Mouse (Mus musculus) kidney, adult 9 months (tissue): Measurements from ENCODE around the gene Zfp385c.
"Not testable (repeated sequence)": the region's sequence is repeated elsewhere in the genome, so short reads cannot be mapped to it uniquely, and the experiment has no call there.

ENCODE experiments used
- DNase-seq: peaks from one replicate; pipeline ENCODE4 v3.0.0; 2022

The Zfp385c gene

DNA sequence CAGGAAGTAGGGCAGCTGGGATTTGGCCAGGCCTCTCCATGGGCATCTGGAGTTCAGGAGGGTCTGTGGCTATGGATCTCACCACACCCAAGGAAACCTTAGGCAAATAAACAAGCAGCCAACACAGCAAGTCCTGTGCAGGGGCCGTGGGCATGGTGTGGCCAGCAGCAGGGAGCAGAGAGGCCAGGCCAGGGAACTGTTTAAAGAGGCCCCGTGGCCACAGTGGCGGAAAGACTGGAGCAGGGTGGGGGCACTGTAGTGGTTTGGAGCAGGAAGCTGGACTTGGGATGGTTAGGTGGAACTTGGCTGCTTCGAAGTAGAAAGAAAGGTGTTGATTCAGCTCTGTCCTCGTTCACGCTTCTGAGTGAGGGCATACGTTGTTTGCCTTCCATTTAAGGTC is 5.0 kb downstream of the Zfp385c start:
- no peak for DNase-seq

DNA sequence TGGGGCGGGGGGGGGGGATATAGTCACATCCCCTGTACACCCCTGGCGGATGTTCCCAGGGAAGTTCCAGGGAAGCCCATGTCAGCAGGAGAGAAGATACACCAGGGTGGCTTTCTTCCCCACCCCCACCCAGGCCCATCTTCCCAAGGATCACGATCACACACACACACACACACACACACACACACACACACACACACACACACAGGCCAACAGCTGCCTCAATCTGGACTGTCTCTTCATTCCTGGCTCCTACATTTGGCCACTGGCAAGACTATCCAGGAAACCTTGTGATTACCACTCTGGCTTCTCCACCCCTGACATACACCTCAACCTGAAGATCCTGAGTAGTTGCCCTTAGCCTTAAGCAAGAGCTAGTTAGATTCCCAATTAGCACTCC is 6.9 kb downstream of the Zfp385c start:
- DNase-seq: no peak

- no peak for DNase-seq
Observed at GRCm38 (mm10) chr11:100684084-100684483, 8.2 kb downstream of the Zfp385c start.

DNA sequence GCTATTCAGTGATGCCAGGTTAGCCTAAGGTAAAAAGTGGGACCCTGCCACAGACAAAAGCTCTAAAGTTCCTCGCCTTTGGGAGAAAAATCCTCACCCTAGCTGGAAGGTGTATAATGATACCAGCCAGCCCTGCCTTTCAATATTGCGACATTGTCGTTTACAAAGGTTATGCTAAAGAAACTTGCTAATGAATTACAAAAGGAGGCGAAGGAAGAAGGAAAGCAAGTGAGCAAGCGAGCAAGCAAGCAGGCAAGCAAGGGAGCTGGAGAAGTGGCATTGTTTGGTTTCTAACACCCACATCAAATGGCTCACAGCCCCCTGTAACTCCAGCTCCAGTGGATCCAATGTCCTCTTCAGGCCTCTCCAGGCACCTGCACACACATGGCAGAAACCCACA is 9.7 kb downstream of the Zfp385c start:
- no peak for DNase-seq

GRCm38 (mm10) chr11:100681826-100682225 is 10.4 kb downstream of the Zfp385c start:
- DNase-seq: no peak

DNA sequence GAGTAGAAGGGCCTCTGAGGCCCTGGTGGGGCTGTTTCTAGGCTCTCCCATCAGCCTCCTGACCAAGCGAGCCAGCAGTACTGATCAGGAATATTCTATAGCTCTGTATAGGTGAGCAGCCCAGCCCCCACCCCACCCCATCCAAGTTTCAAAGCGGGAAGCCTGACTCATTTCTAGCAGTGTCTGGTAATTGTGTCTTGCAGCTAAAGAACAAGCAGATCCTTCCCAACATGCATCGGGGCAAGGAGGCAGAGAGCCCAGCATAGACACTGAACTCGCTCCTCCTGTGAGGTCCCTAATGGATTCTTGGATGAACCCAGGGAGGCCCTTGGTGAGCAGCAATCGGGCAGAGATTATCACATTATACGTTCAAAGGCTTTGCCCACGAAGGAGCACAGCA is 14.4 kb downstream of the Zfp385c start:
- no peak for DNase-seq

DNA sequence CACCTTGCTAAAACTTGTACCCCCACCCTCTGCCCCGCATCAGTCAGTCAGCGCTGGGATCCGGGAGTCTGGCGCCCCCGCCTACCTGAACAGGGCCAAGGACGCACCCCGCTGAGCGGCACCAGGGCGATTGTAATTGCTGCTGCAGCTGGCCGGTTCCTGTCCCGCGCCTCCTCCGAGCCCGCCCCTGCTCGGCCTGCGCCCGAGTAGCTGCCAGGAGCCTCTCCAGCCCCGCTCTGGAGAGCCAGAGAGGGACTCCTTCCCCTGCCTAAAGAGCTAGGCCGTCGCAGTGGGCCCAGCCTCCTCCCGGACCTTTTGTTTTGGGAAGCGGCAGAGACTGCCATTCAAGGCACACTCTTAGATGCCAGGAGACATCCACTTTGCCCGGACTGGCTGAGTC is 19.1 kb downstream of the Zfp385c start:
- DNase-seq: no peak

GRCm38 (mm10) chr11:100671956-100672355 is 20.3 kb downstream of the Zfp385c start:
- DNase-seq: no peak

- no peak for DNase-seq
Observed at GRCm38 (mm10) chr11:100671049-100671448, 21.2 kb downstream of the Zfp385c start.

- no peak for DNase-seq
Observed at GRCm38 (mm10) chr11:100659806-100660205, 32.4 kb downstream of the Zfp385c start.

DNA sequence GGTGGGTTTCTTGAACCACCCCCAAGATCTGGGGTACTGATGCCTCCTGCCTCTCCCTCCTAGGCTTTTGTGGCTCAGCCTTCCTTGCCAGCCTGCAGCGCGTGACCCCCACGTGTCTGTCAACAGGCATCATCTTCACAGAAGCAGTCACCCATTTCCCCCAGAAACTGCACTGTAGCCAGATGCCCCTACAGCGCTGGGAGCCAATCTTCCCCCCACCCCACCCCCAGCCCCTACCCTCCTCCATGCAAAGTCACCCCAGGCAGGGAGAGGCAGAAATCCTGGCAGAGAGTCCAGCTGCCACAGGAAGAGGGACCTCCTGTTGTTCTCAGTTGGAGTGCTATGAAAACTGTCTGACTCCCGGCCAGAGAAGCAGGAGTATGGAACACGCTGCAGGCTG is 35.8 kb downstream of the Zfp385c start:
- no peak for DNase-seq

DNA sequence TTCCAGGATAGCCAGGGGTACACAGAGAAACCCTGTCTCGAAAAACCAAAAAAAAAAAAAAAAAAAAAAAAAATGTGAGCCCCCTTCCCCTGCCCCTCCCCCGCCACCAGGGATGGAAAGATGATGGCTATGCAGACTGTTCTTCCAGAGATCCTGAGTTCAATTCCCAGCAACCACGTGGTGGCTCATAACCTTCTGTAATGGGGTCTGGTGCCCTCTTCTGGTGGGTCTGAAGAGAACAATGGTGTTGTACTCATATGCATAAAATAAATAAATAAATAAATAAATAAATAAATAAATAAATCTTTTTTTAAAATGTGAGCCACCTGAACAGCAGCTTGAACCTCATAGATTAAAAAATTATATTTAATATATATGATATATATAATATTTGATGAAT is 36.7 kb downstream of the Zfp385c start:
- DNase-seq: not testable (repeated sequence)

DNA sequence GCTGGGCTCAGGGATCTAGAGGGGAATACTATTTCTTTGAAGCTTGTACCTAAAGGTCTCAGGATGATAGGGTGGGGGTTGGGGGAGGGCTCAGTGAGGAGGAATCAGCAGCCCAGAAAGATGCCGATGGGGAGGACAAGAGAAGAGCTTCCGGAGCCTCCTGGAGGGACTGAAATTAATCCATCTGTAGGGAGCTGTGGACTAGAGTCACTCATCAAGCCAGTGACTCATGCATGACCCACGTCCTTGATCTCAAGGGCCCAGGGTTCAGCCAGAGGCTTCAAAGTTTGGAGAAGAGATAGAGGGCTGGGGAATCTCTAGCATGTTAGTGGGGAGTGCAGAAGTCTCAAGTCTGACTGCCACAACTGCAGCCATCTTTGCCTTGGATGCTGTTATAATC is 40.5 kb downstream of the Zfp385c start:
- DNase-seq: no peak

DNA sequence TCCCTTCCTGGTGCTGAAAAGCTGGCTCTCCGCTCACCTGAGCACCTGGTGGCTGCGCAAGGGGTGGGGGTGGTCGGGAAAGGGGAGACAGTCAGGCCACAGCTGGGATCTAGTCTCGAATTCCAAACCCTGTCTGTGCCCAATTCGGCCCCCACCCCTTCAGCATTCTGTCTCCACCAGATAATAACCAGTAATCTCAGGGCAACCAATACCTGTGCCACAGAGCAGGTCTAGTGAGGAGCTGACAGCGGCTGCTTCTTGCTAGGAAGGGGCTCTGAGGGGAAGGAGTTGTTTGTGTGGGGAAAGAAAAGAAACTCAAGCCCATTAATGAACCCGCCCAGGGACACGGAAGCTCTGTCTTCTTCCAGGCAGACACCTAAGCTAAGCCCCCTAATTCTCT is 41.0 kb downstream of the Zfp385c start:
- DNase-seq: no peak

DNA sequence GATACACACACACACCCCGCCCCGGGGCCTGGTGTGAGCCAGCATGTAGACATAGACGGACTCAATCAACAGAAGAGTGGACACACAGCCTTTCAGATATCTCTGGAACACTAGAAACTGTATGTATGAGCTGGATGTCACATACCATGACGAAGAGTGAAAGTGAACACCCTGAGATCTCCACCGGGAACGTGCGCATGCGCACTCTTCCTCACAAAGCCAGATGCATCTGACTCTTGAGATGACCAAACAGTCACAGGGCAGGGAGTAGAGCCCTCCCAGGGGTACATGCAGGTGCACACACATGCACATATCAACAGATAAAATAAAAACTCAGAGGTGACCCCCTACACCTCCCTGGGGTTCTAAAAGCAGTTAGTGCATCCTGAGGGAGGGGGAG is 43.9 kb downstream of the Zfp385c start:
- DNase-seq: no peak

- DNase-seq: peak; percentile 47
Observed at GRCm38 (mm10) chr11:100646265-100646664, 46.0 kb downstream of the Zfp385c start.

GRCm38 (mm10) chr11:100643612-100644575 is 48.4 kb downstream of the Zfp385c start:
- DNase-seq: no peak

- no peak for DNase-seq
Observed at GRCm38 (mm10) chr11:100640159-100640906, 51.9 kb downstream of the Zfp385c start.

DNA sequence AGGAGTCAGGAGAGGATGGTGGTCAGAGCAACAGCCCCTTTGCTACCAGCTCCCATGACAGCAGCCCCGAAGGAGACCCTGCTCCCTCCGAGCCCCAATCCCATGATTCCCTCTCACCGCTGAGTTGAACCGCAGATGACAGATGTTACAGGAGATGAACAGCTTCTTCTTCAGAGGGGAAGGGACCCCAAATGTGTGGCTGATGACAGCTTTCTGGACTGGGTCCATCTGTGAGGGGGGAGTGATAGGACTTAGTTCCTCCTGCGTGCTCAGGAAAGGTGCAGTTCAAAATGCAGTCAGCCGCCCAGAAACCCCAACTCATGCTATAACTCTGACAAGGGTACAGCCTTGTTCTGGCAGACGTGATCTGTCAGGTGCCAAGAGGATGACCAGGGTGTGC is 57.7 kb downstream of the Zfp385c start:
- DNase-seq: no peak

DNA sequence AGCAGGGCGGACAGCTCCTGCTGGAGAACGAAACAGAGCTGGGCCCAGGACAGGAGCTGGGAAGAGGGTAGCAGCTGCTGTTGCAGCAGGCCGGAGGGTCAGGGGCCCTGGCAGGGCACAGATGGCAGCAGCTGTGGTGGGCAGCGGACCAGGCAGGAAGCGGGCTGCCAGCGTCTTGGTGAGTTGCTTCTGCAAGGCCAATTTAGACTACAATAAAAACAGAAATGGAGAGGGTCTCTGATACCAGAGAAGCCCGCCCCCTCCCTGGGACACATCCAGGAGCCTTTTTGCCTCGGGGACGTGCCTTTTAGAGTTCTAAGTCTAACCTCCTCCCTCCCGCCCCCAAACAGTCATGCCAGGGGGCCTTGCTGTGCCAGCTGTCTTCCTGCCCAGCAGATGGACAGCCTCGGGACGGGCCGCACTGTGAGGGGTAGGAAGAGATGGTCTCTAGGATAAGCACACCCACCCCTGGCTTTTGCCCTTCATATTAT is 63.3 kb downstream of the Zfp385c start:
- DNase-seq: no peak

DNA sequence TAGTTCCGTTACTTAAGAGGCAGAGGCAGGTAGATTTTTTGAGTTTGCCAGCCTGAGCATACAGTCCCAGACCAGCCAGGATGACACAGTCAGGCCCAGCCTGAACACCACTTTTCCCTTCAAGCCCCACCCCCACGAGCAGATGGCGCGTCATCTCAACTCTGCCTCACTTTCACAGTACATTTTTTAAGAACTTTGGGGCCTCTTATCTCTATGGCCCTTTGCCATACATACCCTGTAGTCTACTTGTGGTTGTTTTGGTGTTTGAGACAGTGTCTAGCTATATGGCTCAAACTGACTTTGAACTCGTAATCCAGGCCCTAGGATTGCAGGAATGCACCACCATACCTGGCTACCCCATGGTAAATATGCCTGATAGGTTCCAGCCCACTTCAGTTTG is 64.2 kb downstream of the Zfp385c start:
- no peak for DNase-seq

- DNase-seq: peak; percentile 87
Observed at GRCm38 (mm10) chr11:100626701-100627195, 65.5 kb downstream of the Zfp385c start.
